Mouse (Mus musculus) liver, adult 2 months (tissue): ENCODE results near the gene Hcfc2. TPM values are rescaled to one million over a fixed set of nuclear protein-coding genes. Genes with fewer than 3 reads are reported as not detected.

Experiments used
- DNase-seq: peaks from one replicate; pipeline ENCODE4 v3.0.0-alpha.2; 2011; ENCODE audit warnings: low read depth, low spot score; ENCODE audit errors: extremely low read depth
- H3K27ac ChIP-seq: fragments of 200-500 bp; replicated peaks from 2 replicates; pipeline ENCODE4 v1.5.1; 2012; ENCODE audit warnings: low read depth, mild to moderate bottlenecking, control low read depth, inconsistent platforms, low read length; ENCODE audit not compliant: insufficient read depth
- H3K27me3 ChIP-seq: fragments of 200-500 bp; 2 replicates; pipeline ENCODE4 v1.6.1; 2012; ENCODE audit warnings: mild to moderate bottlenecking, moderate library complexity, low read length, inconsistent platforms; ENCODE audit not compliant: control insufficient read depth, insufficient read depth
- H3K36me3 ChIP-seq: fragments of 200-500 bp; 2 replicates; pipeline ENCODE4 v1.6.1; 2012; ENCODE audit warnings: low read length, inconsistent platforms; ENCODE audit not compliant: control insufficient read depth, insufficient read depth
- H3K4me1 ChIP-seq: fragments of 200-500 bp; 2 replicates; pipeline ENCODE4 v1.6.1; 2011; ENCODE audit warnings: low read length; ENCODE audit not compliant: control insufficient read depth, insufficient read depth
- H3K4me3 ChIP-seq: fragments of 200-500 bp; 2 replicates; pipeline ENCODE4 v1.5.1; 2011; ENCODE audit warnings: low read depth, mild to moderate bottlenecking, control low read depth, low read length, moderate library complexity; ENCODE audit not compliant: insufficient read depth
- H3K79me2 ChIP-seq: fragments of 200-500 bp; 2 replicates; pipeline ENCODE4 v1.6.1; 2012; ENCODE audit warnings: inconsistent platforms, mild to moderate bottlenecking, low read length, moderate library complexity; ENCODE audit not compliant: control insufficient read depth, insufficient read depth
- H3K9ac ChIP-seq: fragments of 200-500 bp; 2 replicates; pipeline ENCODE4 v1.6.1; 2012; ENCODE audit warnings: low read depth, mild to moderate bottlenecking, control low read depth, inconsistent platforms, low read length
- CTCF ChIP-seq: fragments of 200-500 bp; IDR thresholded peaks from 2 replicates; pipeline ENCODE4 v1.5.1; 2011; ENCODE audit warnings: low read depth, low read length, control low read depth
- POLR2A ChIP-seq: fragments of 200-500 bp; IDR thresholded peaks from 2 replicates; pipeline ENCODE4 v1.6.1; 2011; ENCODE audit warnings: low read length, control low read depth; ENCODE audit not compliant: insufficient read depth; ENCODE audit errors: extremely low read depth
- WGBS: fragments of 180-500 bp; shearing (Covaris S2); methylation state at CpG from one replicate; pipeline ENCODE4 v1.1.7; 2018; 5-methylcytosine and 5-hydroxymethylcytosine counted together
- polyA plus RNA-seq: library from polyadenylated mRNA; depleted of rRNA; stranded (reverse); fragments of >200 nt; gene quantifications from 2 replicates; pipeline ENCODE4 v1.2.3, GENCODE M21; 2012
- total RNA-seq: library from RNA; depleted of rRNA; stranded (reverse); fragments of >200 nt; gene quantifications from 2 replicates; pipeline ENCODE4 v1.2.3, GENCODE M21; 2014

Gene Hcfc2
- total and polyA plus RNA-seq, 2 experiments = 5.6 to 10.0 TPM

DNA sequence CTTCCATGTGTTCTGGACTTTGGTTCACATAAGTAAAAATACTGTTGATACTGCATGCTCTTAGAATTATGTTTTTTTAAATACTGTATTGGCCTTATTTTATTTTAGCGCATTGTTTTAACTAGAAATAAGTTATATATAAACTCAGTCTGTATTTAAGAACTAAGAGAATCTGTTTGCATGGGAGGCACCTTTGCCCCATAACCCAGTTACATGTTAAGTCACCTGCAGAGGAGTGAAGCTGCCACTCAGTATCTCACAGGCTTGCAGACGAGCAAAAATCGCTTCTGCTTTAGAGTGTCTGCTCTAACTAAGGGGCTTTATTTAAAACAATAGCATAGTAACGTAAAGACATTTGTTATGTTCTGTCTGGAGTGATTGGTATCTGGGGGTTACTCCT lies 45.9 kb downstream of the Hcfc2 start:
- Histone ChIP-seq H3K4me3 (no peak overlapping the region), H3K27ac (peak overlapping the region; percentile 50), H3K36me3 (peaks cover 26% of the 10 kb centered on the region), H3K4me1 (peaks cover 14% of the 10 kb centered on the region), H3K9ac (no peak overlapping the region), H3K27me3 (no peaks in the 10 kb centered on the region), H3K79me2 (no peaks in the 10 kb centered on the region; the same call in 1 of the 2 replicates)
- DNase-seq = peak; percentile 83
- WGBS = 35% methylated on average over 4 of the region's 4 CpGs
- TF ChIP-seq POLR2A (no peak), CTCF (no peak)

DNA sequence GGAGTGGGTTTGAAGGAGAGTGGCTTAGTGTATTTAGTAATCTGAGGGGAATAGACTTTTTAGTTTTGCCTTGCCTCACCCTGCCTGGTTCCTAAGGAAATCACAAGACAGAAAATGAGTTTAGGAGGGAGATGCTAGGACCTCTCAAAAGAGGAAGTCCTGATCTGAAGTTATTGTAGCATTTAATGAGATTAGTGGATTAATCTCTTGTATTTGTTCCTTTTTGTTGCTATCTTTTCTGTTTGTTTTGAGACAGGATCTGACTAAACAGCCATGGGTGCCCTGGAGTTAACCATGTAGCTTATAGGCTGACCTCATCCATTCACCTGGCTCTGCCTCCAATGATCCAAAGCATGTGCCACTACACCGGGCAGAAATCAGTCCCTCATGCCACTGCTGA lies 46.6 kb downstream of the Hcfc2 start:
- no peak for DNase-seq
- peaks cover 24% of the 10 kb centered on the region for H3K36me3 ChIP-seq
- peak overlapping the region; percentile 50; the same call in 1 of the 2 replicates for H3K27ac ChIP-seq
- TF ChIP-seq POLR2A = no peak
- no peak for TF ChIP-seq CTCF
- H3K4me1 ChIP-seq = peaks cover 17% of the 10 kb centered on the region
- H3K79me2 ChIP-seq = no peaks in the 10 kb centered on the region; the same call in 1 of the 2 replicates
- H3K9ac ChIP-seq = no peak overlapping the region
- WGBS = 20% methylated on average over 1 of the region's 1 CpGs
- H3K27me3 ChIP-seq = no peaks in the 10 kb centered on the region
- no peak overlapping the region for H3K4me3 ChIP-seq

DNA sequence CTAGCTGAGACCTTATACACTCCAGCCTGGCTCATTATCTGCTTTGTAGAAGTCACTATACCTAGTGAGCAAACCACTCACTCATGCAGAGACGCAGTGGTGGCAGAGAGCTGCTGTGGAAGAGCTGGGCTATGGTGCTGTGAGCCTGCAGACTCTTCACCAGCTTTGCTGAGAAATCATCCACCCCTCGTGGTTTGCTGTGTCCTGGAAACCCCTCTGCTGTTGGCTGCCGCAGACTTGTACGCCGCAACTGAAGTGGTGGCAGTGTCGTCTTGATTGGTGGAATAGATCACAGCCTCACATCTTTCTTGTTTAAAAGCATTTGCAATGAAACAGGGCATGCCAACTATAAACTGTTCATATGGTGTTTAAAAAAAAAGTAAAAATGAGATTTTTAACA lies 48.3 kb downstream of the Hcfc2 start:
- WGBS = 95% methylated on average over 6 of the region's 6 CpGs
- Histone ChIP-seq H3K4me3 (no peak overlapping the region), H3K27me3 (no peaks in the 10 kb centered on the region), H3K4me1 (peaks cover 17% of the 10 kb centered on the region), H3K27ac (no peak overlapping the region), H3K36me3 (peaks cover 23% of the 10 kb centered on the region), H3K79me2 (peaks cover under 1% of the 10 kb centered on the region; the same call in 1 of the 2 replicates), H3K9ac (no peak overlapping the region)
- no peak for DNase-seq
- TF ChIP-seq POLR2A (no peak), CTCF (no peak)

DNA sequence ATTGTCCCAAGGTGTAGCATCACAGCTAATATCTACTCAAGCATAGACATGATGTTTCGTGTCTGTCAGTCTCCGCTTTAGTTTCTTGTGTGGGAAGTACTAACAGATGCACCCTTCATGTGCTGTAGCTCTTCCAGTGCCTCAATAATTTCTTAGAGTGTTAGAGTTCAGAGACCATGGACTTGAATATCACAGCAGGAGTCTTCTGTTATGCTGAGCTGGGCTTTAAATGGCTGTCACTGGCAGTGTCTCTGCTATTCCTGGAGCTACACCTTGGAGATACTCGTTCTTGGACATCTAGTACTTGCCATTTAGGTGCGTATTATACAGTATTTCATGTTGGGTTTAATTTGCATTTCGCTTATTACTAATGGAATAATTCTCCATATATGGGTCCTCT lies 49.3 kb downstream of the Hcfc2 start:
- Histone ChIP-seq H3K27me3 (no peaks in the 10 kb centered on the region), H3K4me3 (no peak overlapping the region), H3K79me2 (peaks cover 3% of the 10 kb centered on the region; the same call in 1 of the 2 replicates), H3K9ac (no peak overlapping the region), H3K4me1 (peaks cover 15% of the 10 kb centered on the region), H3K36me3 (peaks cover 25% of the 10 kb centered on the region), H3K27ac (no peak overlapping the region)
- no peak for DNase-seq
- 97% methylated on average over 5 of the region's 5 CpGs for WGBS
- TF ChIP-seq POLR2A = no peak
- TF ChIP-seq CTCF = no peak

DNA sequence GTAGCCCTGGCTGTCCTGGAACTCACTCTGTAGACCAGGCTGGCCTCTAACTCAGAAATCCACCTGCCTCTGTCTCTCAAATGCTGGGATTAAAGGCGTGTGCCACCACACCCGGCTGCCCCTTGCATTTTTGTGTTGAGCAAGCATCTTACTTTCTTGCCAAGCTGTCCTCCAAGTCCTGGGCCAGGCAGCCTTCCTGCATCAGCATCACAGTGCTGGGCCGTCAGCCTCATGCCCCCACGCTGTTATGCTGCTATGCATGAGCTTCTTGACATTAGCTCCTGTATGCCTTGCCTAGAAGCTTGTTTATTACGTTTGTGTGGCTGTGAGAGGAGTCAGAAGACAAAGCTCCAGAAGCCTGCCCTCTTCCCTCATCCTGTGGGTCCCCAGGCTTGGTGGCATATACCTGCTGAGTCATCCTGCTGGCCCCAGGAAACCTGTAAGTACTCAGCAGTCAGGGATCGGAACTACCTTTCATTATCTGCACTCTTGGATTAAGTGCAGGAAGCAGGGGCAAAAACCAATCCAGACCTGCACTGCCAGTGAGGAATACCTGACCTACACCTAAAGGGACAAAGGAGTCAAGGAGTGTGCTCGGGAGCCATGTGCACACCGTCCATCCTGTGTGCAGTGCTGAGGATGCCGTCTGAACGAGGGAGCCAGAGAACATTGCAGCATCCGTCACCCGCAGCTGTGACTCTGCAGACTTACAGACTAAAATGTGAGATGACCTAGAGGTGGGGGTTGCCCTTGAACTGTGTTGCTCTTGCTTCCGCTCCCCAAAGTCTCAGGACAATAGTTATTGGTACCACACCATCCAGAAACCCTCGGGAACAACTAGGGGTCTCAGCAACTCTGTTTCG lies 51.3 kb downstream of the Hcfc2 start:
- Histone ChIP-seq H3K4me3 (no peak overlapping the region), H3K27me3 (no peaks in the 10 kb centered on the region), H3K9ac (no peak overlapping the region), H3K79me2 (peaks cover 3% of the 10 kb centered on the region; the same call in 1 of the 2 replicates), H3K27ac (no peak overlapping the region), H3K4me1 (peaks cover 5% of the 10 kb centered on the region; the same call in 1 of the 2 replicates), H3K36me3 (peaks cover 43% of the 10 kb centered on the region)
- WGBS = 85% methylated on average over 15 of the region's 15 CpGs
- no peak for TF ChIP-seq POLR2A
- TF ChIP-seq CTCF = no peak
- DNase-seq = no peak

DNA sequence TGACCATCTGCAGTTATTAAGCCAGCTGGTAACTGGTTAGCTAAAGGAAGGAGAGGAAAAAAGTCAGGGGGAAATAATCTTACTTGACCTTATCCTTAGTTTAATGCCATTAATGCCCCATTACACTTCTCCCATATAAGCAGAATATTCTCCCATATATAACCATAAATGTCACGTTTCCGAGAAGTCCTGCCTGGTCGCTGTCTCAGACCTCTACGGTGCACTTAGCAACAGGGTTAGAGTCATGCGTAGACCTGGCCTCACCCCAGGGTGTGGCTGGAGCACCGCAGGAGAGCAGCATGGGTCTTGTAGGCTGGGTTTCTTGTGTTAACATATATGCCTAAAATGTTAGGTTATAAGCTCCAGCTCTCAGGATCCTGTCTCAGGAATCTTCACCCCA lies 54.8 kb downstream of the Hcfc2 start:
- 94% methylated on average over 6 of the region's 6 CpGs for WGBS
- no peak overlapping the region for H3K27ac ChIP-seq
- peaks cover 53% of the 10 kb centered on the region for H3K36me3 ChIP-seq
- H3K27me3 ChIP-seq = no peaks in the 10 kb centered on the region
- H3K4me3 ChIP-seq = no peak overlapping the region
- TF ChIP-seq POLR2A (no peak), CTCF (no peak)
- H3K9ac ChIP-seq = no peak overlapping the region
- peaks cover 3% of the 10 kb centered on the region; the same call in 1 of the 2 replicates for H3K79me2 ChIP-seq
- no peak for DNase-seq
- H3K4me1 ChIP-seq = peaks cover 21% of the 10 kb centered on the region
